Comparison of ENCODE assay signal across 20 mouse cellular contexts in the genomic region with DNA sequence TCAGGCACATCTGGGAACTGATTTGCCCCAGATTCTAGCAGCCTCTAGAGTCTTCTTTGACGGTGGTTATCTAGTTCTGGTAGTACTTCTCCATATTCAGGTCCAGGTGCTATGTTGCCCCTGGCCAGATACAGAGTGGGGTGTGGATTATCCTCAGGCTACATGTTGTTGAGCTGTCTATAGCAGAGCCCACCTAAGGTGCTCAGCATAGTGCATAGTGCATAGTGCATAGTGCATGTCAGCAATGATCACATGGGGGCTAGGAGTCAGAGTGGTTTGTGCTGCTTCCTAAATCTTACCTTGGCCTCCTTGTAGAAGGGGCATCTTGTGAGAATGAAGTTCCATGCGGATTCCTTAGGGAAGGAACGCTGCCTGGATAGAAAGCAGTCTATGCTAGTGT.
"Had no signal": no experiment of that assay in that cellular context is flagged by ENCODE, and none has a peak within 500 bp of the region (broad histone marks: within the 10 kb centered on the region; RNA-seq: fewer than 3 reads in every experiment).

No protein-coding gene starts in this region.

- H3K4me3 ChIP-seq: limb, embryonic 12.5 days; limb, embryonic 15.5 days; megakaryocyte, embryonic 14.5 days; stomach, embryonic 15.5 days had no signal

- H3K4me2 ChIP-seq: limb, embryonic 12.5 days; limb, embryonic 15.5 days; liver, embryonic 11.5 days; lung, embryonic 14.5 days; midbrain, embryonic 11.5 days; stomach, embryonic 15.5 days had no signal

- H3K27me3 ChIP-seq: limb, embryonic 12.5 days; limb, embryonic 15.5 days; megakaryocyte, embryonic 14.5 days; stomach, embryonic 15.5 days had no signal

- H3K4me1 ChIP-seq: limb, embryonic 12.5 days; limb, embryonic 15.5 days; megakaryocyte, embryonic 14.5 days; stomach, embryonic 15.5 days had no signal

- H3K9ac ChIP-seq: limb, embryonic 12.5 days; limb, embryonic 15.5 days; liver, embryonic 14.5 days; liver, postnatal 0 days; lung, embryonic 14.5 days; stomach, embryonic 15.5 days had no signal

- H3K27ac ChIP-seq: limb, embryonic 12.5 days; limb, embryonic 15.5 days; liver, embryonic 14.5 days; stomach, embryonic 15.5 days had no signal

- H3K9me3 ChIP-seq: limb, embryonic 12.5 days; limb, embryonic 15.5 days; stomach, embryonic 15.5 days had no signal

- H3K36me3 ChIP-seq: limb, embryonic 12.5 days; limb, embryonic 15.5 days; stomach, embryonic 15.5 days had no signal

- ATAC-seq: liver, postnatal 0 days; lung, postnatal 0 days had no signal

- DNase-seq: kidney, adult 18-20 months; kidney, adult 9 months; kidney, postnatal 14 days; kidney, postnatal 4 days; left cerebral cortex, postnatal 4 days; liver, postnatal 0 days; lung, embryonic 14.5 days; lung, postnatal 36 days; retina, postnatal 1 day; right cerebral cortex, postnatal 25 days; spleen, adult 18-20 months; thymus, postnatal 25 days had no signal
